Mouse (Mus musculus) limb, embryonic 14.5 days (tissue): ENCODE results near the gene Trabd2b. TPM values are rescaled to one million over a fixed set of nuclear protein-coding genes. Genes with fewer than 3 reads are reported as not detected.

Experiments
- ATAC-seq: fragments of 200-750 bp; cut with Nextera tagmentation; 2 replicates; pipeline ENCODE4 v1.8.0; 2017; ENCODE audit warnings: low read depth, moderate number of reproducible peaks, moderate TSS enrichment; ENCODE audit not compliant: low FRiP score
- DNase-seq: peaks from one replicate; pipeline ENCODE4 v3.0.0-alpha.2; 2015; ENCODE audit warnings: low spot score
- H3K27ac ChIP-seq: fragments of 300-500 bp; sonication (generic); replicated peaks from 2 replicates; pipeline ENCODE4 v1.5.1; 2014; ENCODE audit warnings: low read depth, mild to moderate bottlenecking, low read length, moderate library complexity, mixed read lengths
- H3K27me3 ChIP-seq: fragments of 300-500 bp; sonication (generic); 2 replicates; pipeline ENCODE4 v1.6.1; 2014; ENCODE audit warnings: low read length, mixed read lengths; ENCODE audit not compliant: control insufficient read depth, insufficient read depth
- H3K36me3 ChIP-seq: fragments of 300-500 bp; sonication (generic); 2 replicates; pipeline ENCODE4 v1.6.1; 2014; ENCODE audit warnings: mild to moderate bottlenecking, low read length, moderate library complexity, mixed read lengths; ENCODE audit not compliant: control insufficient read depth, insufficient read depth
- H3K4me1 ChIP-seq: fragments of 300-500 bp; sonication (generic); 2 replicates; pipeline ENCODE4 v1.6.1; 2014; ENCODE audit warnings: antibody characterized with exemption, low read length, mixed read lengths; ENCODE audit not compliant: control insufficient read depth, insufficient read depth
- H3K4me2 ChIP-seq: fragments of 300-500 bp; sonication (generic); replicated peaks from 2 replicates; pipeline ENCODE4 v1.6.1; 2014; ENCODE audit warnings: low read depth, mild to moderate bottlenecking, low read length, moderate library complexity; ENCODE audit not compliant: severe bottlenecking
- H3K4me3 ChIP-seq: fragments of 300-500 bp; sonication (generic); replicated peaks from 2 replicates; pipeline ENCODE4 v1.5.1; 2014; ENCODE audit warnings: low read length
- H3K9ac ChIP-seq: fragments of 300-500 bp; sonication (generic); 2 replicates; pipeline ENCODE4 v1.6.1; 2014; ENCODE audit warnings: mild to moderate bottlenecking, low read depth, low read length, moderate library complexity; ENCODE audit not compliant: severe bottlenecking
- H3K9me3 ChIP-seq: fragments of 300-500 bp; sonication (generic); 2 replicates; pipeline ENCODE4 v1.6.1; 2016; ENCODE audit warnings: low read length; ENCODE audit not compliant: control insufficient read depth
- POLR2A ChIP-seq: fragments of 200-500 bp; IDR thresholded peaks from 2 replicates; pipeline ENCODE4 v1.8.0; 2012; ENCODE audit warnings: inconsistent platforms, mild to moderate bottlenecking, moderate library complexity, borderline replicate concordance; ENCODE audit not compliant: insufficient read depth, insufficient read length; ENCODE audit errors: extremely low read depth
- WGBS: fragments of 180-500 bp; shearing (Covaris S2); extraction: QIAGEN DNeasy Blood & Tissue Kit; methylation state at CpG from one replicate; pipeline ENCODE4 v1.1.7; 2014; 5-methylcytosine and 5-hydroxymethylcytosine counted together
- polyA plus RNA-seq, 2 experiments: library from polyadenylated mRNA; depleted of rRNA in 1 of 2; stranded (reverse) in 1 of 2; unstranded in 1 of 2; fragments of >200 nt; fragmentation: Nextera tagmentation in 1 of 2; extraction: Ambion mirVana in 1 of 2; gene quantifications; 2 replicates each; pipeline versions ENCODE4 v1.2.1 to v1.2.3; 2012 to 2014

Trabd2b gene
- polyA plus RNA-seq, 2 experiments, result 3.6 to 6.2 TPM

DNA sequence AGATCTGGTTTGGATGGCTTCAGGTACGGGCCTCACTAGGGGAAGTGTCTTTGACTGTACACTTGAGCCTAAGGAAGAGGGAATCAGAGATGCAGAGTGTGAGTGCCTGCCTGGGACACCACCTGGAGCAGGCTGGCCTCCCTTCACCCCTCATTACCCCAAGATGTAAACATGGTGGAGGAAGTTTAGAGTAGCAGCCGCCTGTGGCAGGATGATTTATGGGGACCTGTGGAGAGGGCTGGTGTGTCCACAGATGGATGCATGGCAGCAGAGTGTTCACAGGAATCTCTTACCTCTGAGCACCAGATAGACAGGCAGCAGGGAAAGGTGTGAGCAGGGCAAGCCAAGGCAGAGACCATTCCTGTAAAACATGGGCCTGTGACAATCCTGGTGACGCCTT is 199.1 kb downstream of the Trabd2b start:
- H3K9me3 ChIP-seq, result no peaks in the 10 kb centered on the region
- no peak overlapping the region for H3K27ac ChIP-seq
- ATAC-seq, result no peak
- H3K4me3 ChIP-seq, result no peak overlapping the region
- H3K9ac ChIP-seq, result no peak overlapping the region
- no peaks in the 10 kb centered on the region for H3K27me3 ChIP-seq
- H3K4me2 ChIP-seq, result no peak overlapping the region
- peaks cover 18% of the 10 kb centered on the region for H3K4me1 ChIP-seq
- DNase-seq, result no peak
- 41% methylated on average over 3 of the region's 3 CpGs for WGBS
- no peak for TF ChIP-seq POLR2A
- H3K36me3 ChIP-seq, result no peaks in the 10 kb centered on the region

DNA sequence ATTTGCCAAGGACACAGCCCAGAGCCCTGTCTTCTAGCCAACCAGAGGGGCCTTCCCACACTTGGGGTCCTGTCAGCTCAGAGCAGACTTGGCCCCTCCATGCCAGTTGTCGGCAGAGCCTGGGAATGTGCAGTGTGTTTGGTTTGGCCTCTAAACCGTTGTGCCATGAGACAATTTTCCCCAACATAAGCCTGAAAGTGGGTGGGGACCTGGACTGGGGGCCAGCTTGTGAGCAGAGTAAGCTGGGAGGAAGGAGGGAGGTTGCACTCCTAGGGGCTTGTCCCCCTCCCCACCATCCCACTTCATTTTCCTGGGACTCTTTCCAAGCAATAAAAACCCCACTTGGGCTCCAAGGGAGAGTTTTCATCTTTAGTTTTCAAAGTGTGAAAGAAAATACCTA is 201.3 kb downstream of the Trabd2b start:
- DNase-seq (peak; percentile 60), ATAC-seq (peak; percentile 71)
- Histone ChIP-seq H3K4me3 (no peak overlapping the region), H3K9me3 (no peaks in the 10 kb centered on the region), H3K9ac (no peak overlapping the region), H3K27me3 (no peaks in the 10 kb centered on the region), H3K36me3 (no peaks in the 10 kb centered on the region), H3K4me1 (peaks cover 21% of the 10 kb centered on the region), H3K27ac (no peak overlapping the region), H3K4me2 (no peak overlapping the region)
- WGBS, result 47% methylated on average over 2 of the region's 2 CpGs
- TF ChIP-seq POLR2A, result no peak

DNA sequence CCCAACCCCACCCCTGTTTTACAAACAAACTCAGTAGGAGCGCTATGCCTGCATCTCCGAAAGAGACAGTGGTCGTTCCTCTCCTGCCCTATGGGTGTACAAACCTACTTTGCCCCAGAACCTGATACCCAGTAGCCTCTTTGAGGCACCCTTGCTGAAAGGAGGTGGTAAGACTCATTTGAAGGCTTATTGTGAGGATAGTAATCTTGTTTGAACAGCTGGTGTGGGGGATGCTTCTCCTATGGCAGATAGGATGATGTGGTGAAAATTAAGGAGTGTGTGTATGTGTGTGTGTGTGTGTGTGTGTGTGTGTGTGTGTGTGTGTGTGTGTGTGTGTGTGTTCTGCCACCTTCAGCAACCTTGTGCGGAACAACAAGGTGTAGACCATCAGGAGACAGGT is 202.8 kb downstream of the Trabd2b start:
- Histone ChIP-seq H3K9me3 (no peaks in the 10 kb centered on the region), H3K9ac (no peak overlapping the region), H3K36me3 (no peaks in the 10 kb centered on the region), H3K4me1 (peaks cover 27% of the 10 kb centered on the region), H3K4me2 (no peak overlapping the region), H3K27me3 (no peaks in the 10 kb centered on the region), H3K27ac (no peak overlapping the region), H3K4me3 (no peak overlapping the region)
- ATAC-seq (no peak), DNase-seq (no peak)
- WGBS, result 87% methylated on average over 4 of the region's 4 CpGs
- no peak for TF ChIP-seq POLR2A

DNA sequence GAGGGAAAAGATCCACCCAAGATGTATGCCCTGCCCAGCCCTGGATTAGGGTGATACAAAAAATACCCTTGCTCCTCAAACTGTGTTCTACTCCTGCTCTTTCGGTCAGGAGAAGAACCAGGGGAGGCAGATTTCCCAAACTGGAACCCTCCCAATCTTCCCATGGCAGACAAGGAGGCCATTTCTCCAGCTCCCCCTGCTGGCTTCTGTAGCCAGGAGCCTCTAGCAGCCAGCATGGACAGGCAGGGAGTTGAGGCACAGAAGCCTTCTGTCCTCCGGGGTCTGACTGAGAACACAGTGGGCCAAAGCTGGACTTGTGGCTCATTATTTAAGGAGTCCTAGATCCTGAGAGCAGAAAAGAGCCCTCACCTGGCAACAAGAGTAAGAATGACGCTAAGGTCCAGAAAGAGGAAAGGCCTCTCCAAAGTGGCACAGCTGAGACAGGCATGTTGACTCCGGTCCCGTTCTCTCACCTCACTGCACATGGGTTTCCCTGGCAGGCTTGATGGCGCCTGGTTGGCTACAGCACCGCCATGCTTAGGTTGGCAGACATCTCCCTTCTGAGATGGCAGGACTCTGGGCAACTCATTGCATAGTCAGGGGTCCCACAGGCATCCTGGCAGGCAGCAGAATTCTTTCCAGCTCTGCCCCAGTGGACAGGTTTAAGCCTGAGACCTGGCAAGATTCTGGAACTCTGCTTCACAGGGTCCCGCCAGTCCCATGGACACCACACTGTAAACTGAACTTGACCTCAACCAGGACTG is 204.8 kb downstream of the Trabd2b start:
- Histone ChIP-seq H3K4me1 (peaks cover 28% of the 10 kb centered on the region), H3K27me3 (no peaks in the 10 kb centered on the region), H3K36me3 (no peaks in the 10 kb centered on the region), H3K27ac (no peak overlapping the region), H3K9ac (no peak overlapping the region), H3K9me3 (no peaks in the 10 kb centered on the region), H3K4me3 (no peak overlapping the region), H3K4me2 (no peak overlapping the region)
- TF ChIP-seq POLR2A, result no peak
- DNase-seq, result no peak
- ATAC-seq, result 0 out of 2 replicates have a peak, but pooled peaks have one; percentile 14
- 72% methylated on average over 8 of the region's 8 CpGs for WGBS

DNA sequence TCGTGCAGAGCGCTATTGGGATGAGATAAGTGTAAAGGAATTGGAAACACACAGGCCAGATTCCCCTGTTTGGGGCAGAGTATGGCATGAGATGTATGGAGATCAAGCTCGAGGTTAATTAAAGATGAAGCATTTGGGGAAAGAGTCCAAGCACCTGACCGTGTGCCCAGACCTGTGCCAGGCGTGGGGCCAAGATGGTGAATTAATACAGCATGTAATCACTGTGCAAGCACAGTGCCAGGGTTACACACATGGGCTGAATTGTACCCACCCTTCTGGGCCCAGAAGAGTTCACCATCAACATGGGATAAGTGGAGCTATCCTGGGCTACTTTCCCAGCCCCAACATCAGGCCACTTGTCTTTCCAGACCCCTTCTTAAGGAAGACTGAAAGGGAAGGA is 205.5 kb downstream of the Trabd2b start:
- H3K27ac ChIP-seq, result no peak overlapping the region
- H3K27me3 ChIP-seq, result no peaks in the 10 kb centered on the region
- H3K9ac ChIP-seq, result no peak overlapping the region
- peaks cover 28% of the 10 kb centered on the region for H3K4me1 ChIP-seq
- H3K36me3 ChIP-seq, result no peaks in the 10 kb centered on the region
- ATAC-seq (no peak), DNase-seq (no peak)
- H3K9me3 ChIP-seq, result no peaks in the 10 kb centered on the region
- H3K4me2 ChIP-seq, result no peak overlapping the region
- WGBS, result 64% methylated on average over 5 of the region's 5 CpGs
- no peak for TF ChIP-seq POLR2A
- no peak overlapping the region for H3K4me3 ChIP-seq

DNA sequence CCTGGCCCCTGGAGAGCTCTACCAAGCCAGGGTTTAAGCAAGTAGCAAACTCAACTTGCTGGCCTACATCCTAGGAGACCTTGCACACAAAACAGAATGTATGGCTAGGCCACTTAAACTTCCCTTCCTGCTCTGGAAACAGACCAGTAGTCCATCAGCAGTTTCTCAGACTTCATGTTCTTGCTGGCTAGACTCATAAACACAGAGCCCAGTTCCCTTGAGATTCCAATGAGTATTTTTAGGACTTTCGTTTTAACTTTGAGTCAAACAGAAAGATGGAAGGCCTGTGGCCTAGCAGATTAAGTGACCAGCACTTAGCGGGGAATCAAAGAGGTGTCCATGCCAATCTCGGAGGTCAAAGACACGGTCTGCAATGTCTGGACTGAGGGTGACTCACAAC is 206.3 kb downstream of the Trabd2b start:
- no peak overlapping the region for H3K4me3 ChIP-seq
- no peaks in the 10 kb centered on the region for H3K9me3 ChIP-seq
- WGBS, result 81% methylated on average over 4 of the region's 4 CpGs
- H3K27me3 ChIP-seq, result no peaks in the 10 kb centered on the region
- TF ChIP-seq POLR2A, result no peak
- ATAC-seq (no peak), DNase-seq (no peak)
- H3K36me3 ChIP-seq, result no peaks in the 10 kb centered on the region
- H3K27ac ChIP-seq, result no peak overlapping the region
- H3K4me1 ChIP-seq, result peaks cover 20% of the 10 kb centered on the region
- no peak overlapping the region for H3K4me2 ChIP-seq
- no peak overlapping the region for H3K9ac ChIP-seq
